Mouse (Mus musculus) MEL (cell line): ENCODE measurements around the gene Haus8. TPM values are rescaled to one million over a fixed set of nuclear protein-coding genes. Genes with fewer than 3 reads are reported as not detected.
"Not testable (repeated sequence)": the region's sequence is repeated elsewhere in the genome, so short reads cannot be mapped to it uniquely, and the experiment has no call there.

ENCODE experiments used
- DNase-seq: peaks from one replicate; pipeline ENCODE4 v3.0.0; 2011; ENCODE audit warnings: low read depth, low spot score
- H3K27ac ChIP-seq: 2 replicates; pipeline ENCODE4 v1.5.1; 2012; ENCODE audit warnings: low read depth, mild to moderate bottlenecking, control low read depth, low read length, moderate library complexity; ENCODE audit not compliant: control insufficient read depth
- H3K27me3 ChIP-seq, 2 experiments: fragments of 150-350 bp in 1 of 2; sonication (generic) in 1 of 2; 2 replicates each; pipeline ENCODE4 v1.6.1; 2012; ENCODE audit warnings: low read length in 2 of 2, mild to moderate bottlenecking in 2 of 2, improper control_type of control experiment in 1 of 2, moderate library complexity in 1 of 2; ENCODE audit not compliant: insufficient read depth in 2 of 2, control insufficient read depth in 1 of 2
- H3K36me3 ChIP-seq, 2 experiments: 2 replicates each; pipeline ENCODE4 v1.6.1; 2012 to 2014; ENCODE audit warnings: low read length in 2 of 2, improper control_type of control experiment in 1 of 2, inconsistent platforms in 1 of 2, mild to moderate bottlenecking in 1 of 2; ENCODE audit not compliant: insufficient read depth in 2 of 2, control insufficient read depth in 1 of 2
- H3K4me1 ChIP-seq, 2 experiments: fragments of 150-350 bp in 1 of 2; sonication (generic) in 1 of 2; 2 replicates each; pipeline ENCODE4 v1.6.1; 2012; ENCODE audit warnings: low read length in 2 of 2, improper control_type of control experiment in 1 of 2, mild to moderate bottlenecking in 1 of 2; ENCODE audit not compliant: insufficient read depth in 2 of 2, control insufficient read depth in 1 of 2
- H3K4me3 ChIP-seq, 2 experiments: fragments of 150-350 bp in 1 of 2; sonication (generic) in 1 of 2; 2 replicates each; pipeline ENCODE4 v1.5.1; 2012; ENCODE audit warnings: low read depth in 2 of 2, low read length in 2 of 2, mild to moderate bottlenecking in 2 of 2, moderate library complexity in 2 of 2, control low read depth in 1 of 2, improper control_type of control experiment in 1 of 2; ENCODE audit not compliant: control insufficient read depth in 1 of 2, insufficient read depth in 1 of 2
- H3K79me2 ChIP-seq: 2 replicates; pipeline ENCODE4 v1.6.1; 2012; ENCODE audit warnings: mild to moderate bottlenecking, low read length, moderate library complexity; ENCODE audit not compliant: control insufficient read depth, poor library complexity, insufficient read depth
- H3K9ac ChIP-seq: 2 replicates; pipeline ENCODE4 v1.6.1; 2012; ENCODE audit warnings: low read depth, mild to moderate bottlenecking, control low read depth, low read length, moderate library complexity; ENCODE audit not compliant: control insufficient read depth, poor library complexity, severe bottlenecking
- H3K9me3 ChIP-seq: fragments of 150-350 bp; sonication (generic); replicated peaks from 2 replicates; pipeline ENCODE4 v1.6.1; 2012; ENCODE audit warnings: mild to moderate bottlenecking, low read length, improper control_type of control experiment, moderate library complexity; ENCODE audit not compliant: insufficient read depth
- BHLHE40 ChIP-seq: IDR thresholded peaks from 2 replicates; pipeline ENCODE4 v1.6.1; 2012; ENCODE audit warnings: low read depth, mild to moderate bottlenecking, inconsistent platforms, low read length, improper control_type of control experiment, borderline replicate concordance
- CHD1 ChIP-seq: IDR thresholded peaks from 2 replicates; pipeline ENCODE4 v1.6.1; 2012; ENCODE audit warnings: low read depth, mild to moderate bottlenecking, inconsistent platforms, low read length, improper control_type of control experiment
- CHD2 ChIP-seq: IDR thresholded peaks from 2 replicates; pipeline ENCODE4 v1.6.1; 2011; ENCODE audit warnings: low read length, improper control_type of control experiment
- E2F4 ChIP-seq: IDR thresholded peaks from 2 replicates; pipeline ENCODE4 v1.6.1; 2011; ENCODE audit warnings: low read depth, low read length, improper control_type of control experiment, borderline replicate concordance
- ELF1 ChIP-seq: IDR thresholded peaks from 2 replicates; pipeline ENCODE4 v1.6.1; 2014; ENCODE audit warnings: low read depth, mild to moderate bottlenecking, inconsistent platforms, low read length, improper control_type of control experiment, moderate library complexity
- ETS1 ChIP-seq: IDR thresholded peaks from 2 replicates; pipeline ENCODE4 v1.6.1; 2012; ENCODE audit warnings: low read depth, mild to moderate bottlenecking, inconsistent platforms, low read length, improper control_type of control experiment, moderate library complexity
- GABPA ChIP-seq: IDR thresholded peaks from 2 replicates; pipeline ENCODE4 v1.6.1; 2012; ENCODE audit warnings: low read depth, mild to moderate bottlenecking, inconsistent platforms, low read length, improper control_type of control experiment, moderate library complexity
- GATA1 ChIP-seq: IDR thresholded peaks from 2 replicates; pipeline ENCODE4 v1.6.1; 2011; ENCODE audit warnings: low read depth, low read length, improper control_type of control experiment
- KAT2A ChIP-seq: conservative IDR thresholded peaks from 2 replicates; pipeline ENCODE4 v1.6.1; 2012; ENCODE audit warnings: low read depth, low read length, improper control_type of control experiment, inconsistent platforms
- MAX ChIP-seq: IDR thresholded peaks from 2 replicates; pipeline ENCODE4 v1.6.1; 2011; ENCODE audit warnings: low read length, improper control_type of control experiment
- MEF2A ChIP-seq: IDR thresholded peaks from 2 replicates; pipeline ENCODE4 v1.6.1; 2014; ENCODE audit warnings: low read depth, mild to moderate bottlenecking, inconsistent platforms, low read length, improper control_type of control experiment; ENCODE audit not compliant: poor library complexity, insufficient replicate concordance, severe bottlenecking; ENCODE audit errors: extremely low read depth
- MYB ChIP-seq: IDR thresholded peaks from 2 replicates; pipeline ENCODE4 v1.6.1; 2011; ENCODE audit warnings: mild to moderate bottlenecking, low read depth, low read length, improper control_type of control experiment
- MYC ChIP-seq: IDR thresholded peaks from 2 replicates; pipeline ENCODE4 v1.6.1; 2011; ENCODE audit warnings: low read depth, mild to moderate bottlenecking, low read length, improper control_type of control experiment, moderate library complexity
- NELFE ChIP-seq: IDR thresholded peaks from 2 replicates; pipeline ENCODE4 v1.6.1; 2011; ENCODE audit warnings: low read depth, low read length, improper control_type of control experiment
- NRF1 ChIP-seq: IDR thresholded peaks from 2 replicates; pipeline ENCODE4 v1.6.1; 2014; ENCODE audit warnings: low read depth, mild to moderate bottlenecking, inconsistent platforms, low read length, improper control_type of control experiment, moderate library complexity; ENCODE audit not compliant: poor library complexity, insufficient read depth, severe bottlenecking
- POLR2AphosphoS2 ChIP-seq: IDR thresholded peaks from 2 replicates; pipeline ENCODE4 v1.6.1; 2011; ENCODE audit warnings: low read length, improper control_type of control experiment
- RCOR1 ChIP-seq: IDR thresholded peaks from 2 replicates; pipeline ENCODE4 v1.6.1; 2012; ENCODE audit warnings: low read depth, mild to moderate bottlenecking, inconsistent platforms, low read length, improper control_type of control experiment
- SMC3 ChIP-seq: IDR thresholded peaks from 2 replicates; pipeline ENCODE4 v1.6.1; 2011; ENCODE audit warnings: low read depth, low read length, improper control_type of control experiment
- TBP ChIP-seq: IDR thresholded peaks from 2 replicates; pipeline ENCODE4 v1.8.0; 2011; ENCODE audit warnings: low read depth, low read length, improper control_type of control experiment
- USF1 ChIP-seq: IDR thresholded peaks from 2 replicates; pipeline ENCODE4 v1.6.1; 2014; ENCODE audit warnings: low read depth, mild to moderate bottlenecking, inconsistent platforms, low read length, improper control_type of control experiment, moderate library complexity
- ZMIZ1 ChIP-seq: IDR thresholded peaks from 2 replicates; pipeline ENCODE4 v1.6.1; 2012; ENCODE audit warnings: low read depth, mild to moderate bottlenecking, inconsistent platforms, low read length, improper control_type of control experiment, moderate library complexity
- ZNF384 ChIP-seq: IDR thresholded peaks from 2 replicates; pipeline ENCODE4 v1.6.1; 2012; ENCODE audit warnings: low read depth, mild to moderate bottlenecking, inconsistent platforms, low read length, improper control_type of control experiment
- polyA plus RNA-seq, 2 experiments: library from polyadenylated mRNA; stranded (reverse) in 1 of 2; unstranded in 1 of 2; fragments of >175 nt in 1 of 2; fragments of >200 nt in 1 of 2; gene quantifications; 2 replicates each; pipeline versions ENCODE4 v1.2.1 to v1.2.4; 2012; ENCODE audit warnings: low replicate concordance in 2 of 2, low read depth in 1 of 2; ENCODE audit not compliant: insufficient read length in 2 of 2, insufficient read depth in 1 of 2, missing spikeins in 1 of 2
- total RNA-seq: library from RNA; depleted of rRNA; stranded (reverse); fragments of 300-350 nt; gene quantifications from 2 replicates; pipeline ENCODE4 v1.2.3, GENCODE M21; 2012

Gene Haus8
- total and polyA plus RNA-seq, 3 experiments: 60.4 to 69.2 TPM; not detected in 1

- H3K27me3 ChIP-seq: no peaks in the 10 kb centered on the region
- DNase-seq: peak; percentile 62
- no peaks in the 10 kb centered on the region for H3K9me3 ChIP-seq
- peak overlapping the region; percentile 56 to 97 for H3K4me3 ChIP-seq
- peak overlapping the region; percentile 94 for H3K27ac ChIP-seq
- peaks cover 15 to 34% of the 10 kb centered on the region in 2 experiments for H3K4me1 ChIP-seq
- peaks cover 47% of the 10 kb centered on the region for H3K79me2 ChIP-seq
- peak overlapping the region; percentile 100 for H3K9ac ChIP-seq
- TF ChIP-seq NRF1: no peak
- TF ChIP-seq POLR2AphosphoS2: no peak
- TF ChIP-seq CHD1: 0 out of 2 replicates have a peak, but pooled peaks have one; percentile 35
- TF ChIP-seq ZMIZ1: no peak
- no peak for TF ChIP-seq GATA1
- no peak for TF ChIP-seq ELF1
- TF ChIP-seq USF1: no peak
- TF ChIP-seq GABPA: no peak
- peak; percentile 41; the same call in 1 of the 2 replicates for TF ChIP-seq BHLHE40
- no peak for TF ChIP-seq CHD2
- no peak for TF ChIP-seq ETS1
- peak; percentile 43; the same call in 1 of the 2 replicates for TF ChIP-seq MAX
- no peak for TF ChIP-seq TBP
- peaks cover 0 to 21% of the 10 kb centered on the region in 2 experiments; a peak in 2 of 4 replicates for H3K36me3 ChIP-seq
Observed at GRCm38 (mm10) chr8:71271630-71272029, 1.1 kb downstream of the Haus8 start.

GRCm38 (mm10) chr8:71268286-71268685, 4.4 kb downstream of the Haus8 start:
- not testable (repeated sequence) for H3K36me3 ChIP-seq, H3K9me3 ChIP-seq, H3K4me1 ChIP-seq, H3K9ac ChIP-seq, H3K4me3 ChIP-seq, H3K27me3 ChIP-seq, DNase-seq, H3K27ac ChIP-seq
- peaks cover 15% of the 10 kb centered on the region for H3K79me2 ChIP-seq

- peaks cover 10% of the 10 kb centered on the region for H3K79me2 ChIP-seq
Observed at GRCm38 (mm10) chr8:71267690-71268089, 5.0 kb downstream of the Haus8 start.

More at GRCm38 (mm10) chr8:71267690-71268089, 5.0 kb downstream of the Haus8 start:
- Histone ChIP-seq H3K4me3 (no peak overlapping the region), H3K4me1 (0 out of 4 replicates have a peak, but pooled peaks cover 0 to 9% of the 10 kb centered on the region in 2 experiments), H3K9me3 (no peaks in the 10 kb centered on the region), H3K36me3 (peaks cover 0 to 2% of the 10 kb centered on the region in 2 experiments; a peak in 1 of 4 replicates), H3K27ac (no peak overlapping the region), H3K27me3 (no peaks in the 10 kb centered on the region), H3K9ac (no peak overlapping the region)
- no peak for TF ChIP-seq MEF2A
- TF ChIP-seq ETS1: no peak
- TF ChIP-seq KAT2A: no peak
- no peak for TF ChIP-seq RCOR1
- no peak for TF ChIP-seq E2F4
- no peak for TF ChIP-seq MYC
- no peak for TF ChIP-seq ELF1
- TF ChIP-seq ZNF384: no peak
- no peak for TF ChIP-seq MYB
- TF ChIP-seq TBP: no peak
- TF ChIP-seq NELFE: no peak
- TF ChIP-seq SMC3: no peak
- DNase-seq: no peak
